Mouse (Mus musculus): ENCODE measurements at regions not wholly inside any gene's neighbourhood (a gene's known extent, or its start where the extent isn't known, plus 50 kb on each side); places are given as distances from the start of the nearest gene placed in this dataset.
A peak's percentile ranks its signal among the peaks of the same experiment; 100 is the strongest.

- TF ChIP-seq CTCF (IDR thresholded peaks at IDR 0.05; ENCODE audit: low read depth), result no peak
- no peak for ATAC-seq
- no peaks in the 10 kb centered on the region for H3K36me3 ChIP-seq (ENCODE audit: control insufficient read depth, insufficient read depth)
- H3K9me3 ChIP-seq (ENCODE audit: control insufficient read depth), result no peaks in the 10 kb centered on the region
- 87% methylated on average over 15 of the region's 15 CpGs for WGBS
- no peak overlapping the region for H3K27ac ChIP-seq (ENCODE audit: low read depth, low read length)
- H3K4me2 ChIP-seq (replicated peaks; ENCODE audit: low read depth), result no peak overlapping the region
- H3K9ac ChIP-seq (ENCODE audit: low read depth, low read length), result no peak overlapping the region
- no peaks in the 10 kb centered on the region for H3K4me1 ChIP-seq (replicated peaks; ENCODE audit: control insufficient read depth, insufficient read depth, low read length)
- no peak overlapping the region for H3K4me3 ChIP-seq (ENCODE audit: low read depth, low read length)
- no peaks in the 10 kb centered on the region for H3K27me3 ChIP-seq (replicated peaks; ENCODE audit: control insufficient read depth, insufficient read depth, low read length)
Observed at GRCm38 (mm10) chr9:79346371-79347096, 372.1 kb downstream of the Col12a1 start.

GRCm38 (mm10) chr9:79392020-79392419 lies 326.6 kb downstream of the Col12a1 start:
- Histone ChIP-seq H3K27ac (ENCODE audit: low read depth, low read length) (no peak overlapping the region), H3K27me3 (replicated peaks; ENCODE audit: control insufficient read depth, insufficient read depth, low read length) (no peaks in the 10 kb centered on the region), H3K4me2 (replicated peaks; ENCODE audit: low read depth) (no peak overlapping the region), H3K4me3 (ENCODE audit: low read depth, low read length) (no peak overlapping the region), H3K36me3 (ENCODE audit: control insufficient read depth, insufficient read depth) (no peaks in the 10 kb centered on the region), H3K4me1 (replicated peaks; ENCODE audit: control insufficient read depth, insufficient read depth, low read length) (no peaks in the 10 kb centered on the region), H3K9ac (ENCODE audit: low read depth, low read length) (no peak overlapping the region), H3K9me3 (ENCODE audit: control insufficient read depth) (no peaks in the 10 kb centered on the region)
- no peak for ATAC-seq
- WGBS, result 77% methylated on average over 2 of the region's 2 CpGs
- TF ChIP-seq CTCF (IDR thresholded peaks at IDR 0.05; ENCODE audit: low read depth), result no peak

- Histone ChIP-seq H3K27me3 (replicated peaks; ENCODE audit: control insufficient read depth, insufficient read depth, low read length) (no peaks in the 10 kb centered on the region), H3K9me3 (ENCODE audit: control insufficient read depth) (no peaks in the 10 kb centered on the region), H3K27ac (ENCODE audit: low read depth, low read length) (no peak overlapping the region), H3K4me3 (ENCODE audit: low read depth, low read length) (no peak overlapping the region), H3K36me3 (ENCODE audit: control insufficient read depth, insufficient read depth) (no peaks in the 10 kb centered on the region), H3K4me1 (replicated peaks; ENCODE audit: control insufficient read depth, insufficient read depth, low read length) (no peaks in the 10 kb centered on the region), H3K9ac (ENCODE audit: low read depth, low read length) (no peak overlapping the region), H3K4me2 (replicated peaks; ENCODE audit: low read depth) (no peak overlapping the region)
- ATAC-seq, result no peak
- TF ChIP-seq CTCF (IDR thresholded peaks at IDR 0.05; ENCODE audit: low read depth), result no peak
Observed at GRCm38 (mm10) chr9:79414989-79415388, 303.6 kb downstream of the Col12a1 start.

- H3K36me3 ChIP-seq (ENCODE audit: control insufficient read depth, insufficient read depth), result no peaks in the 10 kb centered on the region
- H3K27ac ChIP-seq (ENCODE audit: low read depth, low read length), result no peak overlapping the region
- no peak for ATAC-seq
- no peak overlapping the region for H3K4me2 ChIP-seq (replicated peaks; ENCODE audit: low read depth)
- no peaks in the 10 kb centered on the region for H3K4me1 ChIP-seq (replicated peaks; ENCODE audit: control insufficient read depth, insufficient read depth, low read length)
- H3K9me3 ChIP-seq (ENCODE audit: control insufficient read depth), result no peaks in the 10 kb centered on the region
- no peak overlapping the region for H3K4me3 ChIP-seq (ENCODE audit: low read depth, low read length)
- TF ChIP-seq CTCF (IDR thresholded peaks at IDR 0.05; ENCODE audit: low read depth), result no peak
- WGBS, result 70% methylated on average over 1 of the region's 1 CpGs
- no peaks in the 10 kb centered on the region for H3K27me3 ChIP-seq (replicated peaks; ENCODE audit: control insufficient read depth, insufficient read depth, low read length)
- no peak overlapping the region for H3K9ac ChIP-seq (ENCODE audit: low read depth, low read length)
Observed at GRCm38 (mm10) chr9:79430417-79430816, 288.2 kb downstream of the Col12a1 start.

- Histone ChIP-seq H3K27ac (ENCODE audit: low read depth, low read length) (no peak overlapping the region), H3K4me3 (ENCODE audit: low read depth, low read length) (no peak overlapping the region), H3K9ac (ENCODE audit: low read depth, low read length) (no peak overlapping the region), H3K4me1 (replicated peaks; ENCODE audit: control insufficient read depth, insufficient read depth, low read length) (no peaks in the 10 kb centered on the region), H3K9me3 (ENCODE audit: control insufficient read depth) (no peaks in the 10 kb centered on the region), H3K4me2 (replicated peaks; ENCODE audit: low read depth) (no peak overlapping the region), H3K36me3 (ENCODE audit: control insufficient read depth, insufficient read depth) (no peaks in the 10 kb centered on the region), H3K27me3 (replicated peaks; ENCODE audit: control insufficient read depth, insufficient read depth, low read length) (no peaks in the 10 kb centered on the region)
- no peak for TF ChIP-seq CTCF (IDR thresholded peaks at IDR 0.05; ENCODE audit: low read depth)
- 87% methylated on average over 3 of the region's 3 CpGs for WGBS
- ATAC-seq, result no peak
Observed at GRCm38 (mm10) chr9:79437636-79438035, 281.0 kb downstream of the Col12a1 start.

GRCm38 (mm10) chr9:79439233-79439960 lies 279.2 kb downstream of the Col12a1 start:
- Histone ChIP-seq H3K4me2 (replicated peaks; ENCODE audit: low read depth) (0 out of 2 replicates have a peak overlapping the region, but pooled peaks have one; percentile 13), H3K27me3 (replicated peaks; ENCODE audit: control insufficient read depth, insufficient read depth, low read length) (no peaks in the 10 kb centered on the region), H3K4me3 (ENCODE audit: low read depth, low read length) (no peak overlapping the region), H3K27ac (ENCODE audit: low read depth, low read length) (no peak overlapping the region), H3K4me1 (replicated peaks; ENCODE audit: control insufficient read depth, insufficient read depth, low read length) (no peaks in the 10 kb centered on the region), H3K9ac (ENCODE audit: low read depth, low read length) (no peak overlapping the region), H3K36me3 (ENCODE audit: control insufficient read depth, insufficient read depth) (no peaks in the 10 kb centered on the region), H3K9me3 (ENCODE audit: control insufficient read depth) (no peaks in the 10 kb centered on the region)
- no peak for ATAC-seq
- TF ChIP-seq CTCF (IDR thresholded peaks at IDR 0.05; ENCODE audit: low read depth), result no peak
- 35% methylated on average over 11 of the region's 11 CpGs for WGBS
